Mouse (Mus musculus): ENCODE data around the gene Scn9a. TPM values are rescaled to one million over a fixed set of nuclear protein-coding genes. Genes with fewer than 3 reads are reported as not detected.

Scn9a gene
- total RNA-seq, 1 experiment from 2014 or later, result 0.94 TPM

GRCm38 (mm10) chr2:66462458-66462857 lies 172.3 kb downstream of the Scn9a start:
- no peak for DNase-seq

- no peak for DNase-seq
Observed at GRCm38 (mm10) chr2:66440711-66441110, 194.1 kb downstream of the Scn9a start, which contains the start of gene Scn1a. TSS of gene Scn1a (minus strand) at chr2:66440840.

GRCm38 (mm10) chr2:66439764-66440471 lies 194.8 kb downstream of the Scn9a start:
- DNase-seq, result no peak

- no peak for DNase-seq
Observed at GRCm38 (mm10) chr2:66436286-66436685, 198.5 kb downstream of the Scn9a start.

Other genes with a start within 250 kb of the Scn9a start
- 0.18 and 0.38 TPM in 2 replicates for gene Scn1a, start 194.1 kb downstream of the Scn9a start, total RNA-seq (2021)
- 5.5 and 5.9 TPM in 2 replicates for gene Scn7a, start 150.0 kb upstream of the Scn9a start, total RNA-seq (2021)

Data from adrenal gland, postnatal 25 days (tissue).